Mouse (Mus musculus): ENCODE data around the gene Kank3.
"Not testable (repeated sequence)": the region's sequence is repeated elsewhere in the genome, so short reads cannot be mapped to it uniquely, and the experiment has no call there.

The Kank3 gene

GRCm38 (mm10) chr17:33808192-33808591 is 2.1 kb upstream of the Kank3 start:
- peak; percentile 87 for DNase-seq

- no peak for DNase-seq
Observed at GRCm38 (mm10) chr17:33811142-33811516, 810 bp downstream of the Kank3 start.

- DNase-seq, result peak; percentile 97
Observed at GRCm38 (mm10) chr17:33812475-33812874, 2.2 kb downstream of the Kank3 start.

- peak; percentile 99 for DNase-seq
Observed at GRCm38 (mm10) chr17:33812990-33813389, 2.7 kb downstream of the Kank3 start.

GRCm38 (mm10) chr17:33815399-33815798 is 5.1 kb downstream of the Kank3 start:
- no peak for DNase-seq

GRCm38 (mm10) chr17:33816612-33817011 is 6.3 kb downstream of the Kank3 start:
- DNase-seq, result peak; percentile 93

GRCm38 (mm10) chr17:33817184-33817968 is 7.1 kb downstream of the Kank3 start:
- peak; percentile 100 for DNase-seq

GRCm38 (mm10) chr17:33817969-33818643 is 7.8 kb downstream of the Kank3 start:
- no peak for DNase-seq

GRCm38 (mm10) chr17:33822436-33822959 is 12.2 kb downstream of the Kank3 start:
- no peak for DNase-seq

GRCm38 (mm10) chr17:33823171-33823570 is 12.9 kb downstream of the Kank3 start:
- DNase-seq, result peak; percentile 91

GRCm38 (mm10) chr17:33824084-33824996 is 14.0 kb downstream of the Kank3 start, which contains the start of the genes Rps28 and Ndufa7:
Gene Rps28 (minus strand): TSS chr17:33824562.
Gene Ndufa7 (plus strand): TSS chr17:33824572.
- DNase-seq, result peak; percentile 99

GRCm38 (mm10) chr17:33824997-33825330 is 14.6 kb downstream of the Kank3 start:
- not testable (repeated sequence) for DNase-seq

GRCm38 (mm10) chr17:33825462-33825861 is 15.1 kb downstream of the Kank3 start:
- peak; percentile 89 for DNase-seq

GRCm38 (mm10) chr17:33826850-33827249 is 16.5 kb downstream of the Kank3 start:
- peak; percentile 91 for DNase-seq

- peak; percentile 99 for DNase-seq
Observed at GRCm38 (mm10) chr17:33828892-33829291, 18.6 kb downstream of the Kank3 start.

- peak; percentile 93 for DNase-seq
Observed at GRCm38 (mm10) chr17:33829561-33829960, 19.2 kb downstream of the Kank3 start.

GRCm38 (mm10) chr17:33842966-33843795 is 32.9 kb downstream of the Kank3 start, which contains the start of gene Cd320:
Gene Cd320 (plus strand): TSS chr17:33843091.
- DNase-seq, result peak; percentile 99

GRCm38 (mm10) chr17:33844196-33844595 is 33.9 kb downstream of the Kank3 start:
- no peak for DNase-seq

- peak; percentile 89 for DNase-seq
Observed at GRCm38 (mm10) chr17:33848139-33848538, 37.8 kb downstream of the Kank3 start.

- DNase-seq, result no peak
Observed at GRCm38 (mm10) chr17:33851331-33851730, 41.0 kb downstream of the Kank3 start.

GRCm38 (mm10) chr17:33857816-33858215 is 47.5 kb downstream of the Kank3 start:
- no peak for DNase-seq

Data from heart, adult 11 months (tissue).